Mouse (Mus musculus) v-Abl transformed pro-B cells (cell line): ENCODE results near the gene Tle1.

ENCODE experiments used
- in situ Hi-C, 2 experiments: fragments of 400-800 bp; cut with MboI; formaldehyde crosslinking; loops; one replicate each; pipeline ENCODE4 v1.15.1; 2025; ENCODE audit not compliant: unreplicated experiment in 2 of 2

Gene Tle1

GRCm38 (mm10) chr4:72069111-72069534 lies 131.6 kb downstream of the Tle1 start:
- in situ Hi-C loops, result no loop called here

- in situ Hi-C loops, result no loop called here
These were observed 132.8 kb downstream of the Tle1 start for GRCm38 (mm10) chr4:72067937-72068336.
